Mouse (Mus musculus): ENCODE measurements around the gene Zscan2. TPM values are rescaled to one million over a fixed set of nuclear protein-coding genes. Genes with fewer than 3 reads are reported as not detected.

Gene Zscan2
- 1 to 10 TPM; 4.0 to 4.3 TPM for total RNA-seq (2023)

DNA sequence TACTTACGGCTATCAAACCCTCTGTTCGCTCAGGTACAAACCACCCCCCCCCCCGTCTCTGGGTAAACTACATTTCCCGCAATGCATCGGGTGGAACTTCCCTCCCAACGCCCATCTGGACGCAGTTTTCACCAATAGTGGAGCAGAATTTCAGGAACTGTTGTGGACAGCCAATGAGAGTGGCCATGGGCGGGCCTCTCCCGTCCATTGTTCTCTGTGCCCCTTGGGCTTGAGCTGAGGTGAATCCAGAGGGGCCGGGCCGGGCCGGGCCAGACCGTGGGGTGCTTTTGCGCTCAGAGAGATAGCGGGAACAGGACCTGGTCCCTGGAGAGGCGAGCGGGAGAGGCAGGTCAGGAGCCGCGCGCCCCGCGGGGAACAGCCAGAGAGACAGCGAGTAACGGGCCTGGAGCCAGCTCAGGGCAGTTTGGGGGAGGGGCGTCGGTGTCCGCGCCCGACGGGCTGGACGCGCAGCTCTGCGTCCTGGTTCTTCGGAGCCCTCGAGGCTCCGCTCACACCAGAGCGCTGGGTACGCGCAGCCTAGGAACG lies at the start of gene Zscan2:
Gene Zscan2 (plus strand): TSS at position 192 of the 546 bp plus-strand sequence.

DNA sequence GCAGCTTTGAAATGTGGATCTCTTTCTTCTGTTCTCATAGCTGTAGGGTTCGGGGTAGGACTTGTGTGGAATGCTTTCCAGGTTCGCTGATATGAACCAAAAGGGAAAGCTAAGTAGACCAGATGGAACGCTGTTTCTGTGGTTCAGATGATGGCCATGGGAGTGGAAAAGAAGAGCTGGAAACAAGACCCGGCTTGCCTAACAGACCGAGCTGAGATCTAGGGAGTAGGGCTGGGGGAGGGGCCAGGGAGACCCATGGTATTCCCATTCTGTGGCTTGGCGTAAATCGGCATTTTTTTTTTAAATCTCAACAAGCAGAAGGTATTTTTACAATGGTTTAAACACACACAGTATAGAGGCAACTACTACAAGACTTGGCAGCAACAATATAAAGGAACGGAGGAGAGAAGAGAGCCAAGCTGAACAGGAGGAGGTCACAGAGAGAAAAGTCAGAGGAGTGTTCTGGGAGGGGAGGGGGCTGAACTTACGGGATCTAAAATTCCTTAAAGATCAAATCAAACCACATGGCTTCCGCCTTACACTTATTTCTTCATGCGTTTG lies 34.8 kb upstream of the Zscan2 start, which contains the start of gene Iqgap1:
Gene Iqgap1 (minus strand): TSS at position 132 of the 561 bp plus-strand sequence.

DNA sequence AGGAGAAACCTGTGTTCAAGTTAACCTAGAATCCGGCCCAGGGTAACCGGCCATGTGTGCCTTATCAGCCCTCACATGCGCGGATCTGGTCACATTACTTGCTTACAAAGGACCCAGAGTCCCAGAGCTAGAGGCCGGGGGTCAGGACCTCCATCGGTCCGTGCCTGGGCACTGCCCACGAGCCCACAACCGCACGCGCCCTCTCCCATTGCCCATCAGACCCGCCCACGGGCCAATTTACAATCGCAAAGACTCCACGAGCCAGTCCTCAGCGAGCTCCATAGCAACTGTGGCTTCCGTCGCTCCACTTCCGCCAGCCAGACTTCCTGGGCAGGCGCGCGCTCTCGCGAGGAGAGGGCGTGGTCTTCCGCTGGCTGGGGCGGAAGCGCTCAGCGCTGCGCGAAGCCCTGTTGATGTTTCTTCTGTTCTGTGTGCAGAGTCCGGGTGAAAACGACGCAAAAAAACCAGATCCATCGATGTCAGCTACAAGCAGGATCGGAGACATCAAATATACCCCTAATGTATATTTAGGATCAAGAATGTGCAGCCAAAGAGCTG lies 40.3 kb downstream of the Zscan2 start, which contains the start of gene Wdr73:
Gene Wdr73 (minus strand): TSS at position 326 of the 558 bp plus-strand sequence.

DNA sequence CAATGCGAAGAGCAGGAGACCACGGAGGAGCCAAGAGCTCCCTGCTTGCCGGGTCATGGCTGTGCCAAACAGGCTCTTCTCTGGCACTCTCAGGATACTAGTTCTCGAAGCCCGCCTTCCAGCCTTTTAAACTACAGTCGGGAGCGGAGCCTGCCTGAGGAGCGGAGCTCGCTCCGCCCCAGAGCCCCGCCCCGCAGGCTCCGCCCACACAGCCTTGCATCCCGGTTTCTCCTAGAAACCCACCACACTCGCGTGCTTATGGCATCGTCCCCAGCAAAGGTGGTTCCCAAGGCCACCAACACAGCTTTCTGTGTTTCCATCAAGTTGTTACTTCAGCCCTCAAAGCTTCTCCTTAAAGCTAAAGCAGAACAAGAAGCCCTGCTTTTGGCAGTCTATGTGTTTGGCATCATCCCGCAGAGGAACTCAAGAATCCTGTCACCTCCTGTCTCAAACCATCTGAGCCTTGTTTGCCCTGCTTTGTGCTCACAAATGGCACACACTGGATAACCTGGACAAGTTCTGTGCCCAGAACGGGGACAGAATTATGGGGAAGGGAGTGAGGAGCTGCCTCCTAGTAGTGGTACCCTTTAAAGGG lies 44.3 kb downstream of the Zscan2 start, which contains the start of gene Nmb:
Gene Nmb (minus strand): TSS at position 156 of the 595 bp plus-strand sequence.

Other genes starting within 250 kb of the Zscan2 start
- gene Crtc3, start 172.0 kb upstream of the Zscan2 start, total RNA-seq (2023) = 10 to 100 TPM; 24.3 to 28.2 TPM
- gene Iqgap1, start 34.9 kb upstream of the Zscan2 start, total RNA-seq (2023) = 100 to 1,000 TPM; 673 to 690 TPM
- gene Wdr73, start 40.3 kb downstream of the Zscan2 start, total RNA-seq (2023) = 1 to 10 TPM; 4.8 to 7.5 TPM
- gene Nmb, start 44.2 kb downstream of the Zscan2 start, total RNA-seq (2023) = 1 to 10 TPM; 3.2 to 8.8 TPM
- gene Sec11a, start 86.9 kb downstream of the Zscan2 start, total RNA-seq (2023) = 10 to 100 TPM; 39.6 to 45.3 TPM
- 10 to 100 TPM; 37.4 to 43.2 TPM for gene Zfp592, start 132.8 kb downstream of the Zscan2 start, total RNA-seq (2023)
- under 1 TPM; 0.07 to 0.24 TPM for gene Alpk3, start 196.7 kb downstream of the Zscan2 start, total RNA-seq (2023)